Mouse (Mus musculus) forebrain, embryonic 14.5 days (tissue): Measurements from ENCODE around the gene Vwa2. TPM values are rescaled to one million over a fixed set of nuclear protein-coding genes. Genes with fewer than 3 reads are reported as not detected.

Experiments used
- ATAC-seq: fragments of 200-750 bp; cut with Nextera tagmentation; 2 replicates; pipeline ENCODE4 v1.8.0; 2017; ENCODE audit warnings: mild to moderate bottlenecking, moderate library complexity
- DNase-seq: peaks from one replicate; pipeline ENCODE4 v3.0.0-alpha.2; 2015; ENCODE audit warnings: low spot score
- H3K27ac ChIP-seq: fragments of 300-500 bp; sonication (generic); 2 replicates; pipeline ENCODE4 v1.5.1; 2014; ENCODE audit warnings: low read depth, mild to moderate bottlenecking, control low read depth, low read length, moderate library complexity
- H3K27me3 ChIP-seq: fragments of 300-500 bp; sonication (generic); replicated peaks from 2 replicates; pipeline ENCODE4 v1.6.1; 2014; ENCODE audit warnings: low read length, control low read depth, mixed read lengths; ENCODE audit not compliant: control insufficient read depth, insufficient read depth
- H3K36me3 ChIP-seq: fragments of 300-500 bp; sonication (generic); 2 replicates; pipeline ENCODE4 v1.6.1; 2014; ENCODE audit warnings: low read length, control low read depth; ENCODE audit not compliant: control insufficient read depth, insufficient read depth
- H3K4me1 ChIP-seq: fragments of 300-500 bp; sonication (generic); 2 replicates; pipeline ENCODE4 v1.6.1; 2014; ENCODE audit warnings: antibody characterized with exemption, low read length, control low read depth; ENCODE audit not compliant: control insufficient read depth, insufficient read depth
- H3K4me2 ChIP-seq: fragments of 300-500 bp; sonication (generic); 2 replicates; pipeline ENCODE4 v1.6.1; 2014; ENCODE audit warnings: mild to moderate bottlenecking, control low read depth, low read length
- H3K4me3 ChIP-seq: fragments of 300-500 bp; sonication (generic); 2 replicates; pipeline ENCODE4 v1.5.1; 2014; ENCODE audit warnings: low read depth, low read length, control low read depth
- H3K9ac ChIP-seq: fragments of 300-500 bp; sonication (generic); 2 replicates; pipeline ENCODE4 v1.6.1; 2014; ENCODE audit warnings: mild to moderate bottlenecking, low read length, control low read depth, moderate library complexity
- H3K9me3 ChIP-seq: fragments of 300-500 bp; sonication (generic); replicated peaks from 2 replicates; pipeline ENCODE4 v1.6.1; 2016; ENCODE audit warnings: low read length, control low read depth, mixed read lengths; ENCODE audit not compliant: control insufficient read depth
- WGBS: fragments of 180-500 bp; shearing (Covaris S2); extraction: QIAGEN DNeasy Blood & Tissue Kit; methylation state at CpG from one replicate; pipeline ENCODE4 v1.1.7; 2014; 5-methylcytosine and 5-hydroxymethylcytosine counted together
- polyA plus RNA-seq: library from polyadenylated mRNA; unstranded; fragments of >200 nt; fragmentation: Nextera tagmentation; extraction: Ambion mirVana; gene quantifications from 2 replicates; pipeline ENCODE4 v1.2.1, GENCODE M21; 2014

Gene Vwa2
- polyA plus RNA-seq, 1 experiment from 2014 or later = 0.22 TPM

- ATAC-seq (no peak), DNase-seq (no peak)
These were observed 63.9 kb downstream of the Vwa2 start for GRCm38 (mm10) chr19:56937911-56938310.

DNA sequence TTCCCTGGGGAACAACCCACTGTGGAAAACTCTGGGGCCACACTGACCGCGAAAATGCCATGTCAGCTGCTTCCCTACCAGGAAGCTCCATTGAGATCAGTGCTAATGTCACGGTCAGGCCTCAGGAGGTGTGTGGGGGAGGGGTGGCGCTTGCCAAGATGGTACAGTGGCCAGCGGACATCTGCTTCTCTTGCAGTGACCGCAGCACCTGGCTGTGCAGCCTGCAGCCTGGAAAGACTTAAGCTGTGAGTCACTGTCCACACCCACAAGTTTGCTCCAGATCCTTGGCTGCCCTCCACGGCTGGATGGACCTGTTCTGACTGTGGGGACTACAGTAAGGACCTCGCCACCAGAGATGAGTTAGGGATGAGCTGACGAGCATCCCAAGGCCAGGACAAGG is 65.8 kb downstream of the Vwa2 start:
- H3K9ac ChIP-seq = no peak overlapping the region
- no peak overlapping the region for H3K4me3 ChIP-seq
- DNase-seq (no peak), ATAC-seq (no peak)
- H3K27me3 ChIP-seq = no peaks in the 10 kb centered on the region
- 88% methylated on average over 9 of the region's 9 CpGs for WGBS
- H3K36me3 ChIP-seq = no peaks in the 10 kb centered on the region
- no peak overlapping the region for H3K27ac ChIP-seq
- no peaks in the 10 kb centered on the region for H3K9me3 ChIP-seq
- H3K4me2 ChIP-seq = no peak overlapping the region
- H3K4me1 ChIP-seq = no peaks in the 10 kb centered on the region

More at GRCm38 (mm10) chr19:56937911-56938310, 63.9 kb downstream of the Vwa2 start:
- Histone ChIP-seq H3K9me3 (no peaks in the 10 kb centered on the region), H3K36me3 (no peaks in the 10 kb centered on the region), H3K4me2 (no peak overlapping the region), H3K4me3 (no peak overlapping the region), H3K9ac (no peak overlapping the region), H3K4me1 (no peaks in the 10 kb centered on the region), H3K27ac (no peak overlapping the region), H3K27me3 (no peaks in the 10 kb centered on the region)
- 93% methylated on average over 5 of the region's 5 CpGs for WGBS

GRCm38 (mm10) chr19:56940507-56940906 is 66.5 kb downstream of the Vwa2 start:
- no peak for ATAC-seq

DNA sequence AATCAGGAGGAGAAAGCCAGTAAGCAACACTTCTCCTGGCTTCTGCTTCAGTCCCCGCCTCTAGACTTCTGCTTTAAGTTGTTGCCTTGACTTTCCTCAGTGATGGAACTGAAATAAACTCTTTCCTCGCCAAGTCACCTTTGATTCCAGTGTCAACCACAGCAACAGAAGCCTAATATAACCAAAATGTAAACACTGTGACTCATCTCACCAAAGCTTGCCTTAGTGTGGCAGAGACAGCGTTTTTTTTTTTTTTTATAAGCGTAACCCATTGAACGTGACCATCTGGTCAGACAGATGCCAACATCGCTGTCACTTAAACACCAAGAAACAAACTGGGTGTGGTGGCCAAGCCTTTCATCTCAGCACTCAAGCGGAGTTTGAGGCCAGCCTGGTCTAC is 68.2 kb downstream of the Vwa2 start:
- Histone ChIP-seq H3K9me3 (no peaks in the 10 kb centered on the region), H3K36me3 (no peaks in the 10 kb centered on the region), H3K27ac (no peak overlapping the region), H3K4me3 (no peak overlapping the region), H3K4me1 (no peaks in the 10 kb centered on the region), H3K4me2 (no peak overlapping the region), H3K27me3 (no peaks in the 10 kb centered on the region), H3K9ac (no peak overlapping the region)
- ATAC-seq = no peak
- 92% methylated on average over 7 of the region's 7 CpGs for WGBS
- DNase-seq = no peak

More at GRCm38 (mm10) chr19:56940507-56940906, 66.5 kb downstream of the Vwa2 start:
- H3K4me3 ChIP-seq = no peak overlapping the region
- no peak overlapping the region for H3K27ac ChIP-seq
- WGBS = 87% methylated on average over 11 of the region's 11 CpGs
- no peak overlapping the region for H3K4me2 ChIP-seq
- no peak for DNase-seq
- H3K36me3 ChIP-seq = no peaks in the 10 kb centered on the region
- H3K4me1 ChIP-seq = no peaks in the 10 kb centered on the region
- H3K27me3 ChIP-seq = no peaks in the 10 kb centered on the region
- H3K9me3 ChIP-seq = no peaks in the 10 kb centered on the region
- no peak overlapping the region for H3K9ac ChIP-seq

GRCm38 (mm10) chr19:56944211-56944610 is 70.2 kb downstream of the Vwa2 start:
- H3K27ac ChIP-seq = no peak overlapping the region
- H3K9ac ChIP-seq = no peak overlapping the region
- H3K27me3 ChIP-seq = no peaks in the 10 kb centered on the region
- H3K9me3 ChIP-seq = no peaks in the 10 kb centered on the region
- WGBS = 82% methylated on average over 9 of the region's 9 CpGs
- no peak for ATAC-seq
- no peak overlapping the region for H3K4me3 ChIP-seq
- DNase-seq = no peak
- no peaks in the 10 kb centered on the region for H3K4me1 ChIP-seq
- H3K4me2 ChIP-seq = no peak overlapping the region
- no peaks in the 10 kb centered on the region for H3K36me3 ChIP-seq

DNA sequence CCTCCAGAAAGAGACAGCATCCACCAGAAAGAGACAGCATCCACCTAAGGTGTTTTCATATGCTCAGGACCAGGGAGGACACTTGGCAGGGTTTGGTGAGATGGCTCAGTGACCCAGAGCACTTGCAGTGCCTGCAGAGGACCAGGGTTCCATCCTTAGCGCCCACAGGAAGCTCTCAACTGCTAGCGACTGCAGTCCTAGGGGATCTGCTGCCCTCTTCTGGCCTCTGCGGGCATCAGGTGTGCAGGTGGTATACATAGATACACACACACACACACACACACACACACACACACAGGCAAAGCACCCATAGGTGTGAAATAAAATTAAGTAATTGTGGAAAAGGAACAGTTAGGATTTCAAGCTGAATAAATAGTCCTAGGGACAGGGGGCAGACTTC is 70.8 kb downstream of the Vwa2 start:
- Histone ChIP-seq H3K9ac (no peak overlapping the region), H3K4me3 (no peak overlapping the region), H3K36me3 (no peaks in the 10 kb centered on the region), H3K4me2 (no peak overlapping the region), H3K27ac (no peak overlapping the region), H3K27me3 (no peaks in the 10 kb centered on the region), H3K9me3 (no peaks in the 10 kb centered on the region), H3K4me1 (no peaks in the 10 kb centered on the region)
- WGBS = 100% methylated on average over 3 of the region's 3 CpGs
- ATAC-seq = no peak
- DNase-seq = no peak

GRCm38 (mm10) chr19:56945621-56946020 is 71.6 kb downstream of the Vwa2 start:
- Histone ChIP-seq H3K9ac (no peak overlapping the region), H3K9me3 (no peaks in the 10 kb centered on the region), H3K27me3 (no peaks in the 10 kb centered on the region), H3K27ac (no peak overlapping the region), H3K4me2 (no peak overlapping the region), H3K4me3 (no peak overlapping the region), H3K36me3 (no peaks in the 10 kb centered on the region), H3K4me1 (no peaks in the 10 kb centered on the region)
- no peak for DNase-seq
- WGBS = 98% methylated on average over 2 of the region's 2 CpGs
- no peak for ATAC-seq

DNA sequence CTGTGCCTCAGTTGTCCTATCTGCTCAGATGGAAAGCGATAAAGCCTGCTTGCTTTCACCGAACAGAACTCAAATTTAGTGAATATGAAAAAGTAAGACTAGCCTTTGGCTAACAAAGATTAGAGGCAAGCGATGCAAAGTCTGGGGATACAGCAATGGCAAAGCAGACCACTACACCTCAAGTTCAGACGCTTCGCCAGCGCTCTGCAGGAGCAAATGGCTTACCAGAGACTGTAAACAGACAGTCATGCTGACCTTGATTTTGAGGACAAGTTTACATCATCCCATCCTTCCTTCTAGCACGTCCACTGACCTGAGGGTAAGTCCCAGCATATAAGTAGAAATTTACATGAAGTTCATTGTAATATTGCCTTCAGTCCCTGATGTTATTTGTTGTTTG is 72.2 kb downstream of the Vwa2 start:
- no peaks in the 10 kb centered on the region for H3K9me3 ChIP-seq
- no peaks in the 10 kb centered on the region for H3K36me3 ChIP-seq
- H3K4me1 ChIP-seq = no peaks in the 10 kb centered on the region
- no peak overlapping the region for H3K9ac ChIP-seq
- DNase-seq (no peak), ATAC-seq (no peak)
- 95% methylated on average over 7 of the region's 7 CpGs for WGBS
- no peak overlapping the region for H3K4me3 ChIP-seq
- no peak overlapping the region for H3K4me2 ChIP-seq
- H3K27ac ChIP-seq = no peak overlapping the region
- H3K27me3 ChIP-seq = no peaks in the 10 kb centered on the region

DNA sequence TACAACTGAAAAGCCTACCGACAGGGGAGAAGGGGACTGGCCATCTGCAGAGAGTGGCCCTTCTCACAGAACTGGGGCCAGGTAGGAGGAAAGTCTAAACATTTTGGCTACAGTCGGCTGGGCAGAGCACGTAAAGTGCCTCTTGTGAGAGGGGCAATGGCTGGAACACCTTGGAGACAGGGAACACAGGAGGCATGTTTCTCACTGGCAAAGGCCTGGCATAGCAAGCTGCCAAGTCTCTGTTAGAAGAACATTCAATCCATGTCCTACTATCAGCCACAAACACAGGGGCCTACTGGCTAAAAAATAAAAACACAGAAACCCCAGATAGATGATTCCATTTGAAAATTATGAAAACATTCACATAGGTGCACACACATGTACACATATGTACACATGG is 72.7 kb downstream of the Vwa2 start:
- H3K4me2 ChIP-seq = no peak overlapping the region
- H3K27me3 ChIP-seq = no peaks in the 10 kb centered on the region
- H3K4me1 ChIP-seq = no peaks in the 10 kb centered on the region
- H3K4me3 ChIP-seq = no peak overlapping the region
- no peak for ATAC-seq
- no peaks in the 10 kb centered on the region for H3K9me3 ChIP-seq
- DNase-seq = no peak
- H3K27ac ChIP-seq = no peak overlapping the region
- H3K36me3 ChIP-seq = no peaks in the 10 kb centered on the region
- WGBS = 93% methylated on average over 3 of the region's 3 CpGs
- H3K9ac ChIP-seq = no peak overlapping the region
